Mouse (Mus musculus) small intestine, adult 2 months (tissue): ENCODE measurements around the gene Gm1140. TPM values are rescaled to one million over a fixed set of nuclear protein-coding genes. Genes with fewer than 3 reads are reported as not detected.
"Not testable (repeated sequence)": the region's sequence is repeated elsewhere in the genome, so short reads cannot be mapped to it uniquely, and the experiment has no call there.

Source experiments
- H3K27ac ChIP-seq: fragments of 200-500 bp; 2 replicates; pipeline ENCODE4 v1.5.1; 2012; ENCODE audit warnings: low read depth, low read length, control low read depth, inconsistent platforms; ENCODE audit not compliant: insufficient read depth
- H3K27me3 ChIP-seq: fragments of 200-500 bp; 2 replicates; pipeline ENCODE4 v1.6.1; 2012; ENCODE audit warnings: mild to moderate bottlenecking, moderate library complexity, low read length, inconsistent platforms; ENCODE audit not compliant: control insufficient read depth, insufficient read depth
- H3K36me3 ChIP-seq: fragments of 200-500 bp; 2 replicates; pipeline ENCODE4 v1.6.1; 2012; ENCODE audit warnings: mild to moderate bottlenecking, low read length, control low read depth, inconsistent platforms; ENCODE audit not compliant: control insufficient read depth, insufficient read depth
- H3K4me1 ChIP-seq: fragments of 200-500 bp; 2 replicates; pipeline ENCODE4 v1.6.1; 2012; ENCODE audit warnings: low read length, inconsistent platforms, mixed read lengths; ENCODE audit not compliant: control insufficient read depth, insufficient read depth, insufficient read length
- H3K4me3 ChIP-seq: fragments of 200-500 bp; 2 replicates; pipeline ENCODE4 v1.5.1; 2012; ENCODE audit warnings: low read depth, mild to moderate bottlenecking, control low read depth, inconsistent platforms, low read length, moderate library complexity
- WGBS: fragments of 180-500 bp; shearing (Covaris S2); methylation state at CpG from one replicate; pipeline ENCODE4 v1.1.7; 2018; 5-methylcytosine and 5-hydroxymethylcytosine counted together
- polyA plus RNA-seq: library from polyadenylated mRNA; depleted of rRNA; stranded (reverse); fragments of >200 nt; gene quantifications from 2 replicates; pipeline ENCODE4 v1.2.3, GENCODE M21; 2012; rRNA removed

Gene Gm1140
- not detected in 2 replicates for polyA plus RNA-seq

DNA sequence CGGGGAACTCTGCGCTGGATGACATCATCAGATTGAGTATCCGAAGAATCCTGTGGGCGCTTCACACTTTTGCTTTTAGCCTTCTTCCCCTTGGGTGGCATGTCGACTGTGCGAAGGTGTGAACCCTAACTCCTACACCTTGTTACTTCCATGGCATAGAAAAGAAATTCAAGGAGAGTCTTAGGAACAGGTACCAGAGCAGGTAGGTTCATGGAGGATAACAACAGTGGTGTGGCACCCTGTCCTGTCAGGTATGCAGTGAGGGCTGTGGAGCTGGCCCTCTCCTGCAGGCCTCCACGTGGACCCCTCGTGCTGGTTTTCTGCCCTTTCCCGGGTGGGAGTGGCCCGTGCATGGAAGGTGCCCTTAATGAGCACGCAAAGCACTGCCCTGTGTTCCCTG is at the start of gene Gm1140:
Gm1140 (minus strand) TSS at position 101 of the 400 bp plus-strand sequence.
- H3K4me1 ChIP-seq, H3K27me3 ChIP-seq, H3K36me3 ChIP-seq, H3K4me3 ChIP-seq, H3K27ac ChIP-seq: not testable (repeated sequence)
- WGBS: 75% methylated on average over 5 of the region's 11 CpGs

DNA sequence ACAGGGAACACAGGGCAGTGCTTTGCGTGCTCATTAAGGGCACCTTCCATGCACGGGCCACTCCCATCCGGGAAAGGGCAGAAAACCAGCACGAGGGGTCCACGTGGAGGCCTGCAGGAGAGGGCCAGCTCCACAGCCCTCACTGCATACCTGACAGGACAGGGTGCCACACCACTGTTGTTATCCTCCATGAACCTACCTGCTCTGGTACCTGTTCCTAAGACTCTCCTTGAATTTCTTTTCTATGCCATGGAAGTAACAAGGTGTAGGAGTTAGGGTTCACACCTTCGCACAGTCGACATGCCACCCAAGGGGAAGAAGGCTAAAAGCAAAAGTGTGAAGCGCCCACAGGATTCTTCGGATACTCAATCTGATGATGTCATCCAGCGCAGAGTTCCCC is 2.0 kb upstream of the Gm1140 start, which contains the start of gene Gm14692:
Gm14692 (plus strand) TSS at position 301 of the 400 bp plus-strand sequence.
- not testable (repeated sequence) for H3K36me3 ChIP-seq, H3K4me3 ChIP-seq, H3K4me1 ChIP-seq, H3K27ac ChIP-seq, H3K27me3 ChIP-seq
- 82% methylated on average over 5 of the region's 10 CpGs for WGBS

Other genes starting within 250 kb of the Gm1140 start
- gene Gm14692, start 2.1 kb upstream of the Gm1140 start, polyA plus RNA-seq: not detected in 2 replicates
- not detected in 2 replicates for gene 4933436I01Rik, start 227.9 kb upstream of the Gm1140 start, polyA plus RNA-seq